Mouse (Mus musculus): ENCODE results near the gene Gab2.

Gene Gab2

DNA sequence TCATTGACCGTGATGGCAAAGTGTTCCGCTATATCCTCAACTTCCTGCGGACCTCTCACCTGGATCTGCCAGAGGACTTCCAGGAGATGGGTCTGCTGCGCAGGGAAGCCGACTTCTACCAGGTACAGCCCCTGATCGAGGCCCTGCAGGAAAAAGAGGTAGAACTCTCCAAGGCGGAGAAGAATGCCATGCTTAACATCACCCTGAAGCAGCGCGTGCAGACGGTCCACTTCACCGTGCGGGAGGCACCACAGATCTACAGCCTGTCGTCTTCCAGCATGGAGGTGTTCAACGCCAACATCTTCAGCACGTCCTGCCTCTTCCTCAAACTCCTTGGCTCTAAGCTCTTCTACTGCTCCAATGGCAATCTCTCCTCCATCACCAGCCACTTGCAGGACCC is 266.1 kb downstream of the Gab2 start:
- WGBS: 97% methylated on average over 15 of the region's 15 CpGs

DNA sequence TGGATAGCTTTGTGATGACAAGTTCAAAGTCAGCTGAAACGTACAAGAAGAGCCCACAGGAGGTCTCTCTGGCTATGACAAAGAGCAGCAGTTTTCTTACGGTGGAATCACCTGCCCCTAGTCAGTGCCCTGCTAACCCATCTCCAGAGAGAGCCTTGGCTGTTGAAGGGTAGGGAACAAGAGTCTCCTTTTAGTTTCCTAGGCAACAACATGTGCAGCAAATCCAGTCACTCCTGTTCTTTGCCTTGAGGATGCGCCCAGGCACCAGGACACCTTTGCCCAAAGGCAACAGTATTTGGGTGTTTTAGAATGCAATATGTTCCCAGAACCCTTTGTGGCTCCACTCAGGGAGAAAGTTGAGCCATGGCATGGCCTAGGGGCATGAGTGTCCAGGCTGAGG is 266.9 kb downstream of the Gab2 start:
- WGBS: 89% methylated on average over 3 of the region's 3 CpGs

DNA sequence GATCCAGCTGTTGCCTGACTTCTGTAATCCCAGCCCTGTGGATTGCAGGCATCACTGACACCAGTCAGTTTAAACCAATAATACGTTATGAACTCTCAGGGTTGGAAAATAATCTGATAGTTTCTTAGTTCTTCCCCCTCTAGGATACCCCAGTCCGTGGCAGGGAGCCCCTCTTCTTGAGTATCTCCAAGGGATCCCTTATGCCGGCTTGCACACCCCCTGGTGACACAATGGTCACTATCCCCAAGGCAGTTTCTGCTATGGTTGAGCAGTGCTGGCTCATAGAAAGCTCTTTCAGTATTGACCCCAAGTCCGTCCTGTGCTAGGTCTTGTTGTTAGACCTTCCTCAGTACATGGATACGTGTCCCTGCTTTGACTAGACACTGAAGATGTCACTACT is 267.4 kb downstream of the Gab2 start:
- WGBS: 91% methylated on average over 5 of the region's 5 CpGs

DNA sequence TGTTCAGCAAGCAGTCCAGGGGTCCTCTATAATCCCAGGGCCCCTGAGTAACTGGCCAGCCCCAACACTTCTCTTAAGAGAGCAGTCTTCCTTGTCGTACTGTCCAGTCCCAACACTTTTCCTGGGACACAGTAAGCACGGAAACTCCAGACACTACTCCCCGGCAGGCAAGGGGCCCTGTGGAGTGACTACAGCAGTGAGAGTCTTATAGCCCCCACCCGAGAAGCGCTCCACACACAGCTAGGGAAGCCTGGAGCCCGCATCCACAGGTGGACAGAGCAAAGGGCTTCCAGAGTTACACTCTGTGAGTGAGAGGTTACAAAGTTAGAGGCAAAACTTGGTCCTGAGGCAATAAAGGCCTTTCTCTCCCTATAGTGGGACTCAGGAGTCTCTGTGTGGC is 268.1 kb downstream of the Gab2 start:
- 95% methylated on average over 6 of the region's 6 CpGs for WGBS

DNA sequence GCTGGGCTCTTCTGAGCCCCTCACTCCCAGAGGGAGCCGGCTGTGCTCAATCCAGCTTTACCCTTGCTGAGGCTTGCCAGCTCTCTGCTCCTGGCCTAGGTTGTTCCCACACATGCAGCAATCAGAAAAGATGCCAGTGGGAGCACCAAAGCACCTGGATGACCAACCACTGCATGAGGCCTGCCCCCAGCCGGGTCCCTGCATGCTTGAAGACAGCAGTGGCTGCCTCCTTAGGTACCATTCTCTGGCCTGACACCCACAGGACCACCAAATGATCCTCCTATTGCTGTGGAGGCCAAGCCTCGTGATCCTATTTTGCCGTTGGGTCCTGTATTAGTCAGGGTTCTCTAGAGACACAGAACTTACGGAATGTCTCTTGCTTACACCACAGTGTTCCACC is 269.5 kb downstream of the Gab2 start:
- 80% methylated on average over 5 of the region's 5 CpGs for WGBS

DNA sequence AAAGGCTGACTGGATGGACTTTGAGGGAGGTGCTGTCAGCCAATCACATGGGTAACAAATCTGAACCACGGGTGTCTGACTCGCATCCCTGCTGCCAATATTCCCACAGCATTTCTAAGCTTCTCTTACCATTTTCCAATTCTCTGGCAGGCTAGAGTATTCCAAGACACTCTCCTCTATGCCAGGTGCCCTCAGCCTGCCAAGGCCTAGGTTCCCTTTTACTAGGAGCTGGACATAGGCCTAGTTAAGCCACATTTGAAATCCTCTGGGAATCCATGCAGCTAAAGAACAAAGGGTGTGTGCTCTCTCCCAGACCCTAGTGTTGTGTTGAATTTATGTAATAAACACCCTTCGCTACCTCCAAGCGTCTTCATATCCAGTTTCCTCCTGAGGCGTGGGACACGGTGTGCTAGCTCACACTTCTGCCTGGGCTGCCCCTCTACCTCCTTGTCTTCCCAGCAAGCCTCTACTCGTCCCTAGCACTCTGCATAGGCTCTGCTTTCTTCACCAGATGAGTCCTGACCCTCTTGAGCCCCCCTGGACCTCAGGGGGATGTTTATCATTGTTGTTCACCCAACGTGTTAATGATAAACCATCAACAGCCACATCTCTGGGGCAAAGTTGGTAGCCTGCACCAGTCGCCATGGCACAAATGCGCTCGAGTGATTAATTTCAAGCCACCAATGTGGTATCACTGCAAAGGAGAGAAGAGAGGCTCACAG is 270.6 kb downstream of the Gab2 start:
- WGBS: 80% methylated on average over 11 of the region's 11 CpGs

DNA sequence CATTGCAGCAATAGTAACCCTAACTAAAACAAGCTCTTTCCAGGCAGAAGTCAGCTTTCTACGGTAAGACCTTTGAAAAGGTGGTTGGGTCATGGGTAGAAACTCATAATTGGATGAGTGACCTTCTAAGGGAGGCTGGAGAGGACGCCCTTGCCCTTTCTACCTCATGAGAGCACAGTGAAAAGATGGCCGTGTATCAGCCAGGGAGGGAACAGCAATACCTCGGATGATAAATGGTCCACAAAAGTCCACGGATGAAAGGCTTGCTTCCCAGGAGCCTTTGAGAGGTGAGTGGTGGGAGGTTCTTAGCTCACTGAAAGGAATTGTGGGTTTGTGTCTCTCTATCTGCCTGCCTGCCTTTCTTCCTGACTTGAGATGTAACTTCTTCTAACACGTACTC is 272.0 kb downstream of the Gab2 start:
- WGBS: 91% methylated on average over 6 of the region's 6 CpGs

DNA sequence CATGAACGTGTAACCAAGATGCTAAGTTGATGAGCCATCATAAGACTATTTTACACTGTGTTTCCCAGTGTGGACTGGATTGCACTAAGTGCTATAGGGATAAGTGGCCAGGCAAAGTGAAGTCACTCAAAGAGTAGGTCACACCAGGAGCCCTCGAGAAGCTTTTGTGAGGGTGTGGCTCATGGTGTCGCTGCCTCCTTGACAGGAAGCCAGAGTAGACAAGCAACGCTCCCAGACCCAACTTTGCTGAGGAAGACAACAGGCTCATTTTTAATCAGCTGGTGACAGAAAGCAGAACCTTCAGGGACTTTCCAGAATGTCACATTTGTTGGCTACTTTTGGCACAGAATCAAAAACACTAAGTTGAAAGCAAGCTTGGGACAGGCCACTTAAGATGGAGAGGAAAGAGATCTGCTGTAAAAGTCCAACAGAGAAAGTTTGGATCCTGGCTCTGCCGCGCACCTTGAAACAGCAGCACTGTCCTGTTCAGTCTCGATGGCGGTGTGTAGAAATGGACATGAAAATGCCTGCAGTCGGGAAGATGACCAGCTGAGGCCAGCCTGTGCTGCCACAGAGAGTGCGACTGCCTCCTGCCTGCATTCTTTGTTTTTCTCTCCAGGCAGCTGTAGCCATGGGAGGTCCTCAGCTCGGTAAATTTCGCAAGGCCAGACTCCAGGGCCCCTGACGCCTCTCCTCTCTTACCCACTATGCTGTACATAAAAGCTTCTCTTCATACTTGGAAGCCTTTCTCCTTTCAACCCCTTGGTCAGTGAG is 273.9 kb downstream of the Gab2 start:
- WGBS: 64% methylated on average over 13 of the region's 13 CpGs

DNA sequence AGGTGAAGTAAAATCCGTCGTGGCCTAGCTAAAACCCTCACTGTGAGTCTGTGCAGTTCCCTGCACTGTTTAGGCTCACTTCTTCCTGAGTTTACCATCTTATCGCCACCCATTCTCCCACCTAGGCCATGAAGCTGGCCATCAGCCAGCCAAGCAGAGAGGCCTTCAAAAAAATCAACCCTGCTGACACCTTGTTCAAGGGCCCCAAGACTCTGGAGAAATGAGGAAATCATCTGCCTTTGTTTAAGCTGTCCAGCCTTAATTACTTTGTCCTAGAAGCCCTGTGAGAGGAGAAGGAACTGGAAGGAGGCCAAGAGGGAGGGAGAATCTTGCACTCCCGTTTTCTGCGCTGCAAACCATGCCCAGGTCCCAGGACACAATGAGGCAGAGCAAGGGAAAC is 274.9 kb downstream of the Gab2 start:
- 60% methylated on average over 5 of the region's 5 CpGs for WGBS

DNA sequence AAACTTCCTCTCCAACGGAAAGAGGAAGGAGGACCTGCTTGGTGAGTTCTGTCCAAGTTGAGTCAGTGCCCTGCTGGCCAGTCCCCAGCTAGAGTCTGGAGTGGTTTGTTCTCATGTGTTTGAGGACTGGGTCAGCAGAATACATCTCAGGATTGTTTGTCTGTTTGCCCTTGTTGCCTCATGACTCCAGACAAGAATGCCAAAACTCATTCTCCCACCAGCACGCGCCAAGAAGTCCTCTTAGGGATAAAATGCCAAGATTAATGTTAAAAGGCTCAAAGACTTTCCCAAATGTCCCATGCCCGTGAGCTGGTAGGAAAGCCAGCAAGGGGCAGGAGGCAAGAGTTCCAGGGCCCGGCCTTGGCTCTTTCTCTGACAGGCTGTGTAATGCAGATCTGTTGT is 275.5 kb downstream of the Gab2 start:
- 65% methylated on average over 5 of the region's 5 CpGs for WGBS

DNA sequence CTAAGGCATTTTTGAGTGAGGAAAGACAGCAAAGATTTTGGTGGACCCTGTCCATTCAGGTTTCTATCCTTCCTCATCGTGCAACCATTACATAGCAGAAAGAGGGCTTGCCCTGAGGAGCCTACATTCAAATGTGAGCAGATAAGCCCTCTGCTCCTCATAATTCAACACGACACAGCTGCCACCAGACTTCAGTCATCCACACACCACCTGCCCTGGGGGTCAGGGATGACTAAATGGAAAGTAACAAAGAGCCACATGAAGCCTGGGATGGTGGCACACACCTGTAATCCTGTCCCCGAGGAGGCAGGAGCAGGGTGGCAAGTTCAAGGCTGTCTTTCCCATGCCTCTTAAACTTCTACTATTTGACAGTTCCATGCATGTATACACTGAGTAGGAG is 276.5 kb downstream of the Gab2 start:
- WGBS: 79% methylated on average over 3 of the region's 3 CpGs

DNA sequence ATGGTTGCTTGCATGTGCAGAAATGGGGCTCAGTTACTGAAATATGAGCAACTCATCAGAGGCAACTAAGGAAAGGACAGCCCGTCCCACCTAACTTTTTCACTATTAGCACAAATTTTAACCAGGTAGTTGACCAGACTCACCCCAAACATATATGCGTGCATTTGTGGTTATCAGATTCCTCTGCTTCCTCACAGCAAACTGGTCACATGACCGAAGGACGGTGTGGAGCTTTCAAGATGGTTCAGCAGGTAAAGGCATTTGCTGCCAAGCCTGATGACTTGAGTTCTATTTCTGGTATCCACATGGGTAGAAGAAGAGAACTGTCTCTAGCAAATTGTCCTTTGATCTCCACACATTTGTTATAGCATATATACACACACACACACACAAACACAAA is 277.0 kb downstream of the Gab2 start:
- 94% methylated on average over 4 of the region's 4 CpGs for WGBS

Data from cerebral cortex, adult 2 months (tissue).